Mouse (Mus musculus): ENCODE results near the gene Lonrf3. TPM values are rescaled to one million over a fixed set of nuclear protein-coding genes. Genes with fewer than 3 reads are reported as not detected.

The Lonrf3 gene
- polyA plus RNA-seq, 1 experiment = 1.8 TPM

DNA sequence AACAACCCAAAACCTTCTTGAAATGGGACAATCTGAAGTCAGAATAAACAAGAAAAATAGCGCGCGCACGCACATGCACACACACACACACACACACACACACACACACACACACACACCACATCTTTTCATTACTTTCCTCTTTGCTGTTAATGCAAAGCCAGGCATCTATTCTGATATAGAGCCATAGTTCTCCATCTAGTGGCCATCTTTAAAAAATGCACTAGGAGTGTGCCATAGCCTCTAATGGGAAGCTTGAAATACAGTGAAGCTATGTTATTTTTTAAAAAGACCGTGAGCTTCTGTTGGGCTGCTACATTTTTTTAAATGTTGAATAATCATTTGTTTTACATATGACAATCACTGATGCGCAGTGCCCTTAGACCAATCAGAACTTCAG is 65.1 kb downstream of the Lonrf3 start:
- Histone ChIP-seq H3K79me3 (ENCODE audit: low read depth) (no peaks in the 10 kb centered on the region), H3K36me3 (ENCODE audit: control insufficient read depth, insufficient read depth) (no peaks in the 10 kb centered on the region), H3K4me3 (ENCODE audit: insufficient read depth, poor library complexity, severe bottlenecking) (no peak overlapping the region), H3K27me3 (ENCODE audit: control insufficient read depth, insufficient read depth, insufficient read length) (no peaks in the 10 kb centered on the region), H3ac (ENCODE audit: control insufficient read depth, insufficient read length, low read depth) (no peak overlapping the region), H3K79me2 (ENCODE audit: control insufficient read depth, insufficient read depth) (no peaks in the 10 kb centered on the region)
- TF ChIP-seq CTCF (IDR thresholded peaks at IDR 0.05; ENCODE audit: control insufficient read depth, insufficient read depth, insufficient read length) (no peak), USF1 (IDR thresholded peaks at IDR 0.05; ENCODE audit: low read depth) (no peak), CEBPB (IDR thresholded peaks at IDR 0.05; ENCODE audit: low read depth) (no peak), MYOD1 (IDR thresholded peaks at IDR 0.05; ENCODE audit: control insufficient read depth, insufficient read length, low read depth) (no peak), FOSL1 (IDR thresholded peaks at IDR 0.05; ENCODE audit: insufficient read depth, low read length, poor library complexity, severe bottlenecking) (no peak), MAX (IDR thresholded peaks at IDR 0.05) (no peak), MYOG (IDR thresholded peaks at IDR 0.05; ENCODE audit: control insufficient read depth, extremely low read depth, insufficient read length) (no peak)

DNA sequence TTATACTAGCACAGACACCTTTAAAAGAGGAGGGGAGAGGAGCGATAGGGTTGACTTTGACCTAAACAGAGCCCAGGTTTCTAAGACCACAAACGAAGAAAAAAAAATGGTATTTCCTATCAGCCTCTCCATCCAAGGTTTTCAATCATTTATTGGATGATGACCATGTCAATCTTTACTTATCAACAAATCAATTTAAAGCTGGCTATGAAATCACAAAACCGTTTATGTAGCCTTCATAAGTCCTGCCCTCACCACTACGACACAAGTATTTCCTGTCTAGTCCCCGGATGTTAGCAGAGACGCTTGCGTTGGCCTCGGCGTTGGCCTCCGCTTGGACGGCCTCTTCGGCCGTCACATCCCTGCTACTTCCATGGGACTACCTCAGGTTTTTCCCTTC is 72.8 kb downstream of the Lonrf3 start, which contains the start of gene Gm6268:
TSS of gene Gm6268 (plus strand) at position 301 of the 400 bp plus-strand sequence.
- H3K4me3 ChIP-seq (ENCODE audit: insufficient read depth, poor library complexity, severe bottlenecking) = no peak within 1 kb of the TSS
- H3K36me3 ChIP-seq (ENCODE audit: control insufficient read depth, insufficient read depth) = no peaks in the 10 kb centered on the region
- TF ChIP-seq MYOG (IDR thresholded peaks at IDR 0.05; ENCODE audit: control insufficient read depth, extremely low read depth, insufficient read length) (no peak), USF1 (IDR thresholded peaks at IDR 0.05; ENCODE audit: low read depth) (no peak), MAX (IDR thresholded peaks at IDR 0.05) (no peak), CEBPB (IDR thresholded peaks at IDR 0.05; ENCODE audit: low read depth) (no peak), CTCF (IDR thresholded peaks at IDR 0.05; ENCODE audit: control insufficient read depth, insufficient read depth, insufficient read length) (no peak), FOSL1 (IDR thresholded peaks at IDR 0.05; ENCODE audit: insufficient read depth, low read length, poor library complexity, severe bottlenecking) (no peak), MYOD1 (IDR thresholded peaks at IDR 0.05; ENCODE audit: control insufficient read depth, insufficient read length, low read depth) (no peak)
- H3K79me2 ChIP-seq (ENCODE audit: control insufficient read depth, insufficient read depth) = no peaks in the 10 kb centered on the region
- H3K79me3 ChIP-seq (ENCODE audit: low read depth) = no peaks in the 10 kb centered on the region
- no peak within 1 kb of the TSS for H3ac ChIP-seq (ENCODE audit: control insufficient read depth, insufficient read length, low read depth)
- no peaks in the 10 kb centered on the region for H3K27me3 ChIP-seq (ENCODE audit: control insufficient read depth, insufficient read depth, insufficient read length)

GRCm38 (mm10) chrX:36402316-36402715 is 74.2 kb downstream of the Lonrf3 start:
- Histone ChIP-seq H3K36me3 (ENCODE audit: control insufficient read depth, insufficient read depth) (no peaks in the 10 kb centered on the region), H3K4me3 (ENCODE audit: insufficient read depth, poor library complexity, severe bottlenecking) (no peak overlapping the region), H3ac (ENCODE audit: control insufficient read depth, insufficient read length, low read depth) (no peak overlapping the region), H3K27me3 (ENCODE audit: control insufficient read depth, insufficient read depth, insufficient read length) (no peaks in the 10 kb centered on the region), H3K79me2 (ENCODE audit: control insufficient read depth, insufficient read depth) (no peaks in the 10 kb centered on the region), H3K79me3 (ENCODE audit: low read depth) (no peaks in the 10 kb centered on the region)
- TF ChIP-seq MYOD1 (IDR thresholded peaks at IDR 0.05; ENCODE audit: control insufficient read depth, insufficient read length, low read depth) (no peak), USF1 (IDR thresholded peaks at IDR 0.05; ENCODE audit: low read depth) (no peak), FOSL1 (IDR thresholded peaks at IDR 0.05; ENCODE audit: insufficient read depth, low read length, poor library complexity, severe bottlenecking) (no peak), CTCF (IDR thresholded peaks at IDR 0.05; ENCODE audit: control insufficient read depth, insufficient read depth, insufficient read length) (no peak), MYOG (IDR thresholded peaks at IDR 0.05; ENCODE audit: control insufficient read depth, extremely low read depth, insufficient read length) (no peak), MAX (IDR thresholded peaks at IDR 0.05) (no peak), CEBPB (IDR thresholded peaks at IDR 0.05; ENCODE audit: low read depth) (no peak)

Small RNAs within 50 kb of the gene (microRNA-seq; reads per million reads assigned to microRNA genes)
- gene Gm44485 (ENCODE audit: borderline microRNAs expressed) = not detected

Other genes starting within 250 kb of the Lonrf3 start
- gene Il13ra1, start 216.2 kb upstream of the Lonrf3 start, polyA plus RNA-seq (2012; fragmentation: generic; extraction: Trizol) = 6.3 TPM
- 0.02 TPM for gene Zcchc12, start 132.4 kb upstream of the Lonrf3 start, polyA plus RNA-seq (2012; fragmentation: generic; extraction: Trizol)
- gene Gm6268, start 72.9 kb downstream of the Lonrf3 start, polyA plus RNA-seq (2012; fragmentation: generic; extraction: Trizol) = not detected
- gene Gm14569, start 163.5 kb downstream of the Lonrf3 start, polyA plus RNA-seq (2012; fragmentation: generic; extraction: Trizol) = under 0.01 TPM